Mouse (Mus musculus) heart, adult 18-20 months (tissue): Measurements from ENCODE around the gene Meig1. TPM values are rescaled to one million over a fixed set of nuclear protein-coding genes. Genes with fewer than 3 reads are reported as not detected.
A peak's percentile ranks its signal among the peaks of the same experiment; 100 is the strongest.
"Not testable (repeated sequence)": the region's sequence is repeated elsewhere in the genome, so short reads cannot be mapped to it uniquely, and the experiment has no call there.

Experiments
- DNase-seq, 2 experiments: peaks; one replicate each; pipeline ENCODE4 v3.0.0; 2021 to 2022; ENCODE audit warnings: mixed read lengths in 1 of 2
- long read RNA-seq, 2 experiments: library from polyadenylated mRNA; stranded (forward); transcript quantifications; one replicate each; pipeline ENCODE4 v2.0.0; 2021
- total RNA-seq, 2 experiments: library from RNA; stranded (reverse); gene quantifications; 2 replicates each; pipeline ENCODE4 v1.2.3; 2021

Gene Meig1
- total RNA-seq, result 1 to 10 TPM; 2.3 to 2.5 TPM
- long read RNA-seq, experiment 1, transcript Meig1-203 (3 exons, 603 nt), result major isoform, 5 of 5 reads
- long read RNA-seq, experiment 1, partial matches to known transcripts, result 0 of 5 reads
- long read RNA-seq, experiment 1, other reads (novel, unspliced or antisense), result 0 of 5 reads
- long read RNA-seq, experiment 2, partial matches to known transcripts, result 0 of 2 reads
- long read RNA-seq, experiment 2, other reads (novel, unspliced or antisense), result 0 of 2 reads

DNA sequence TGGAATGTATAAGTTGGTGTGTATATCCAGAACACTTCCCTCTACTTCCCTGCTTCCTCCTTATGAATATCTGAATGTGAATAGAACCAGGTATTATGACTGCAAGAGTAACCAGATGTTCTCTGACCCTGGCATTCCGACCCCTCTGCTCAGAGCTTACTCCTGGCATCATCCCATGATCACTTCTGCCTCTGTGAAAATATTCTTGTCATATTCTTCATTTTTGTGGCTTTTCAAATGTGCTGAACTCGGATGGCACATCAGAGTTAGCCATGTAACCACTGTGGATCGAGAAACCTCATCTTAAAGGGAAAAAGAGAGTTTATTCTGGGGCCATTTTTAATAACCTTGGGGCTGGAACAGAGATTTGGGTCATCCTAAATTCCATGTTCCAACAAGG, at the start of gene Meig1:
Gene Meig1, minus strand, starts transcription at position 101 of the 400 bp plus-strand sequence.
- no peak for DNase-seq

DNA sequence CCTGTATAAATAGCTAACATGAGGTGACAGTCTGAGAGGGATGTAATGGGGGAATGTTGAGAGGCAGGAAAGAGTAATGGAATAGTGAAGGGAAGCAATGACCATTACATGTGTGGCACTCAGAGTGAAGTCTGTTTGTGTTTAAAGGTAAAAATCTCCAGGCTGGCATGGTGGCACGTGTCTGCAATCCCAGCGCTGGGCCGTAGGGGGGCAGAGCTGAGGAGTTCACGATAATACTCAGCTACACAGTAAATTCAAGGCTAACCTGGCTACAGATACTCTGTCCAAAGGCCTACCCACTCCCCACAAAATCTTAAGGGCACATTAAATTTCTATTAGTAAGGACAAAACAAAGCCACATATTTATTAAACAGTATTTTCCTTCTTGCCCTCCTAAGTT, 34.1 kb upstream of the Meig1 start:
- no peak for DNase-seq

DNA sequence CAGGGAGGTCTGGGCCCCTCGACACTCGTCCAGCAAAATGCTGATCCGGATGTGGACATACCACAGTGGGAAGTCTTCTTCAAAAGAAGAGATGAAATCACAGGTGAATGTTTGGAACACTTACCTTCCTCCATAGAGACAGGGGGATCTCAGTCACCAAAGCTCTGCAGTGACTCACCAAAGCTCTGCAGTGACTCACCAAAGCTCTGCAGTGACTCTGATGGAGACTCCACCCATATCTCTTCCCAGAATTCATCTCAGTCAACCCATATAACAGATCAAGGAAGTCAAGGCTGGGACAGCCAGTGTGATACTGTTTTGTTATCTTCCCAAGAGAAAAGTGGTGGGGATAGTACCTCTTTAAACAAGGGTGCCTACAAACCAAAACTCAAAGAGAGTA, 30.6 kb upstream of the Meig1 start:
- no peak for DNase-seq

DNA sequence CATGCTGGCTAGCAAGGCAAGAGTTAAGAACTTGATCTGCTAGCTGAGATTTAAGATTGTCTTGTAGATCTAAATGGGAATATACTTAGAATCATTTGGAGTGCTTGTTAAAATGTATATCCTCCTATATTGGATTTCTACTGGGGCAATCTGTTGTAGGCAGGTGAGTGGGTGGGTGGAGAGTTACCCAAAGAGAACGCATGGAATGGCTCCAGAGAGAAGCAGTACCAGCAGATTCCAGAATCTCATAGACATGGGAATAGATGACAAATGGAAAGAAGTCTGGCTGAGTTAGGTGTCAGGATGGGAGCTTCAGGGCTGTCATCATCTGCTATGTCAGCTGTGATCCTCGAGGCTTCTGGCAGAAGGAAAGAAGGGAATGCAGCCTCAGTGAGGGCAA, 27.0 kb upstream of the Meig1 start:
- DNase-seq, result no peak

DNA sequence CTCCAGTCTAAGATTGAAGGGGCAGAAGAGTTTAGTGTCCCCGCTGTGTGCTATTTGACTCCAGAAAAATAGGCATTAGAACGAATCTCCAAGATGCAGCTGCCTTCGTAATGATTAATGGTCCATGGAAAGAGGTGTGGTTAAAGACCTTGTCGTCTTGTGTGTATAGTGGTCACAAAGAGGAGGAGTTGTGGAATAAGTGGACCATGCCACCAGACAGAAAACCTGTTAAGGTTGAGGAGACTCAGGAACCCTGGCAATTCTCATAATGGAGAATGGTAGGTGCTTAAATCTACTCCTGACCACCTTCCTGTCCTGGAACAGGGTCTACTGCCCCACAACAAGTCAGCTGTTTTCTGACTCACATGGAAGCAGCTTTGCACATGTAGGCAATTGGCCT, 23.5 kb upstream of the Meig1 start:
- DNase-seq, result no peak

DNA sequence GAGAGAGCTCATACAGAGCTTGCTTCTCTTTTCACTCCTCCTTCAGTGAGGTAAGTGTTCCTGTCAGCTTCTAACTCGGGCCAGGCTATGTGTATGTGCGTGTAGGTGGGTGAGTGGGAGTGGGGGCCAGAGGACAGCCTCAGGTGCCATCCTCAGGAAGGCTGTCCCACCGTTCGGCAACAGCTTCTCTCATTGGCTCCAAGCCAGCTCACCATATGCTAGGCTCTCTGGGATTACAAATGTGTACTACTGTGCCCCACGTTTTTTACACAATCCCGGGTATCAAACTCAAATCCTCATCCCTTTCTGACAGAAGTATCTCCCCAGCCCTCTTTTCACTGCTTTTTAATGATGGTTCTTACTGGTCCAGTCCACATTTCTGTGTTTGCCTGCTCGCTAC, 21.8 kb upstream of the Meig1 start:
- DNase-seq, result no peak

DNA sequence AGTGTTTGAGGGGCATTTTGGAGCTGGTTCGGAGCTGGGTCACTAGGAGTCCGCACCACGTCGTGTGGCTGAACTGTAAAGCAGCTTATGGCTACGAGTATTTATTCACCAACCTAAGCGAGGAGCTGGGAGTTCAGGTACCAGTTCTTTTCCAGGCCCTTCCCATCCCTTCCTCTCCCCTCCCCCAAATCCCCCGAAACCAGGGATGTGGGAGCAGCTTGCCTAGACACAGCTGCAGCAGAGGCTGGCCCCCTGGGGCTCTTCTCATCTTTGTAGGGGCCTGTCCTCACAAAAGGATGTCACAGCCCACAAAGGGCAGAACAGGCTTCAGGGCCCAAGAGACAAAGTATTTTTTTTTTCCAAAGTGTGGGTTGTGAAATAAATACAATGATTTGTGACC, 15.5 kb upstream of the Meig1 start:
- DNase-seq, result no peak

DNA sequence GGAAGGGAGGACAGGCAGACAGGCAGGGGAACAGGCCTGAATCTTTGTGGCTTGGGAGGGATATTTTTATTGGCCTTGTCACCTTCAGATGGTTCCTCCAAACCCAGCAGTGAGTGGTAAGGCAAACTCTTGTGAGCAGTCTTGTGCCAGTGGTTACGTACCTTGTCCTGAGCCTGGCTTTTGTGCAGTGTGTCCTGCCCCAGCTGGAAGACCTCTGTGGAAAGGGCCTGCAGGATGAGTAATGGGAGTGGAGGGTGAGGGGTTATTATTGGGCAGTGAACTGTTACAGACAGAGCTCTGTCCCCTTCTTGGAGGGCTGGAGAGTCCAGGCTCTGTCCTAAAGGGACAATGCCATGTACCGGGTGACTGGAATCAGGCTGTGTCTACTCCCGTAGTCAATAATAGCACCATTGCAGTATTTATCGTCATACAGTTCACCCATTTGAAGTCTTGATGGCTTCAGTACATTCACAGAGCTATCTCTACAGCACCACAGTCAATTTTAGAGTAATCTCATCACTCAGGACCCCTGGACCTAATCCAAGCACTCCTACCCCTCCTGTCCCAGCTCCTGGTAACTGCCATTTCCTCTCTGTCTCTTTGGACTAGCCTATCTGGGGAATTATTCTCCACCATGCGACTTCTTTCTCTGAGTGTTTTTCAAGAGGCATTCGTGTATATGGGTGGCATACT, 13.1 kb upstream of the Meig1 start:
- DNase-seq, result no peak

DNA sequence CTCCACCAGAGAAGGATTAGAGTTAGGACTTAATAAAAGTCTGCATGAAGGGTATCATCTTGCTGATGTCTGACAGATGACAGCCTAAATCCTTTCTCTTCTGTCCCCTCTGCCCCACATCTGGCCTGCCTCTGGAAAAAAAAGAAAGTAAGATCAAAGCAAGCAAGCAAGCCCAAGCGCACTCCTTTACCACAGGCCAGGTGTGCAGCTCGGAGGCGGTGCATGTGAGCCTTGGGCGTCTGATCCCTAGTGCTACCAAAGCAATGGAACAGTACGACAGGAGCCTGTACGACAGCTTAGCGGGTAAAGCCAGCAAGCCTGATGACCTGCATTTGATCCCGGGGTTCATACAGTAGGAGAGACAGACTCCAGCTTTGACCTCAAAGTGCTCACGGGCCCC, 8.5 kb upstream of the Meig1 start:
- no peak for DNase-seq

DNA sequence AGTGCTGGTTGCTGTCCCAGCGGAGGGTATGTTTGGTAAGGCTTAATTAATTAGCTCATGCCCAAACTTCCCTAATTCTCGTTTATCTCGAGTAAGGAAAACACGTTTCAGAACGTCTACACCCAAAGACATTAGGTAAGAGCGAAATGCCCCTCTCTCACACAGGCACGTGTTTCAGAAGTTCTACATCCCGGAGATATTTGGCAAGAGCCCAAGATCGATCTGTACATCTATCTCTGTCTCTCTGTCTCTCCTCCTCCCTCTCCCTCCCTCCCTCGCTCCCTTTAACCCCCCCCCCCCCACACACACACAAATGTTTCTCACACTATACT, 2.1 kb upstream of the Meig1 start:
- DNase-seq, result no peak

DNA sequence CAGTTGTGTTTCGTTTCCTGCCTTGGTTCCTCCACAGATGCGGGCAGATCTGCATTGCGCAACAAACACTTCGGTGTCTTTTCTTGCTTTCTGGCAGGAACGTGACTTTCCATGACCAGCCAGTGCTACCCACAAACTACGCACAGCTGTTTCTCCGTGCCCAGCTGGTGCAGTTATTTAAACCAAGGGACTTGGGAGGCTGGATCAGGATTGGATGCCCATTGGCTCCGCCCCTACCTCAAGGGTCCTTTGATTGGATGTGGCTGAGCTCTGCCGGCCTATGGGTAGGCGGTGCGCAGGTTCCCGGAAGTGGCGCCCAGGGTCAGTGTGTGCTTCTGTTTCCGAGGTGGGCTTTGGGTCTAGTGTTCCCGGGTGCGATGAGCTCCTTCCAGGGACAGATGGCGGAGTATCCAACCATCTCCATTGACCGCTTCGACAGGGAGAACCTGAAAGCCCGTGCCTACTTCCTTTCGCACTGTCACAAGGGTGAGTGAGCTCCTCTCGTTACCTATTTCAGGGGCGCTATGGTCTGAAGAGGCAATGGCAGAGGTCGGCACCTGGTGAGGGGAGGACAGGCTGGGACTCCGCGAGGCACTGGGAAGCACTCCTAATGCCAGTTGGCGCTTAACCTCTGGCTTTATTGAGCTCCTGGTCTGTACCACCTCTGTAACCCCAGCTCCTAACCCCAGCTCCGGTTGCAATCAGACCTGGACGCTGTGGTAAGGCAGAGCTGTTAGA, 1.6 kb upstream of the Meig1 start, which contains the start of gene Dclre1c:
Gene Dclre1c, plus strand, starts transcription at position 291 of the 738 bp plus-strand sequence.
- DNase-seq, result peak; percentile 92 to 96

DNA sequence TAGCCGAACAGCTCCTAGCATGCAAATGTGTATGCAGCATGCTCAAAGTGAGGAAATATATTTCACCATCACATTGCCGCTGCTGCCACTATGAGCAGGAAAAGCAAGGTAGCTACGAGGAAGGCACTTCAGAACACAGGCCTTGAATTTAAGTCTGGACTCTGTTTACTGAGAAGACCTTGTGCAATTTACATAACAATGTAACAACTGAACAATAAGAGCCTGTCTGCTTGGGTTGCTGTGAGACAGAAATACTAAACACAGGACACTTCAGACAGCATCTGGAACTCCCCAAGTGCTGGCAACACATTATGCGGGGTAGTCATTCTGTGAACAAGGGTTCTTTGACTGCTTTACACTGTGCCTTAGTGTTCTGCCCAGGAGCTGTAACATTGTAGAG, 2.3 kb downstream of the Meig1 start:
- DNase-seq, result no peak

DNA sequence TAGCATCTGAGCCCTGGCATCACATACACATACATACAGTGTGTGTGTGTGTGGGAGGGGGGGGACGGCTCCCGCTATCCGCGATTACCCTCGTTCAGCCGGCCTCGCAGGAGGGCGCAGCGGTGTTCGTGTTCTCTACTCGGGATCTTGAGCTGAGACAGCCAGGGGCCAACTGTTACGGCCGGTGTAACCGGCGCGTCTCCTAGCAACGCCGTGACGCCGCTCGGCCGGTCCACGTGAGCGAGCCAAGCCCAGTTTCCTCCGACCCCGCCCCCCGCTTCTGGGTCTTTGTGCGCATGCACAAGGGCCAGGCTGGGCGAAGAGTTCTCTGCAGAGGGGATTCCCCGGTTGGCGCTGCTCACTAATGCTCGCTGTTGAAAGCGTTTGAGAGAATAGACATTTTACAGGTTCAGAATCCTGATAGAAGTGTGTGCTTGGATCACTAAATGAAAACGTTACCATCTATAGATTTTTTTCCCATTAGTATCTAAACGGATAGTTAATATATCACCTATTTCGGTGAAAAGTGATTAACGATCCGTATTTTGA, 3.5 kb downstream of the Meig1 start:
- peak; percentile 98 for DNase-seq

DNA sequence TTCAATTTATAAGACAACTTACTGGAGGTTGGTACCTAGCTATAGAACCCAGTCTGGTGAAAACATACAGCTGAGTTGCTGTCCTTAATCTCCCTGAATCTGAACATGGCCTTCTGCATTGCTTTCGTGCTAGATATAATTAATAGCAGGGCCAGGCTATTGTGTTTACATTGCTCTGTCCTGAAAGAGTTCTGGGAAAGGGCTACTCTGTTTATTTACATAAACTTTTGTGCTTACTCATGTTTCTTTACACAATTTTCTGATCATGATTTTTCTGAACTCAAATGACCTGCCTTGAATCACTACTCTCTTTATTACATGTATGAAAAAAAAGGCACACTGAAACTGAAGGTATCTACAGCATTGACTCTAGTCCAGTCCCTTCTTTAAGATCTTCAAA, 6.8 kb downstream of the Meig1 start:
- no peak for DNase-seq

DNA sequence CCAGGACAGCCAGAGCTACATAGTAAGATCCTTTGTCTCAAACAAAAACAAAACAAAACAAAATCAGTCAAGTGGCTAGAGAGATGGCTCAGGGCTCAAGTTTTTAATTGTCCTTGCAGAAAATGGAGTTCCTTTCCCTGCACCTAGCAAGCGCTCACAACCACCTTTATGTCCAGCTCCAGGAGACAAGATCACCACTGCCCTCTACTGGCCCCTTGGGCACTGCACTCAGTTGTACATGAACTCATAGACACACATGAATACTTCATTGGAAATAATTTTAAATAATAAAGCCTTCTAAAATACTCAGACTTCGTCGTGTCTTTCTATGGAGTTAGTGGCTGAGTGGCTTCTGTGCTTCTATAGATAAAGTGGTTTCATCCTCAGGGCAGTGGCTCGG, 8.2 kb downstream of the Meig1 start:
- DNase-seq, result peak; percentile 15 to 63

DNA sequence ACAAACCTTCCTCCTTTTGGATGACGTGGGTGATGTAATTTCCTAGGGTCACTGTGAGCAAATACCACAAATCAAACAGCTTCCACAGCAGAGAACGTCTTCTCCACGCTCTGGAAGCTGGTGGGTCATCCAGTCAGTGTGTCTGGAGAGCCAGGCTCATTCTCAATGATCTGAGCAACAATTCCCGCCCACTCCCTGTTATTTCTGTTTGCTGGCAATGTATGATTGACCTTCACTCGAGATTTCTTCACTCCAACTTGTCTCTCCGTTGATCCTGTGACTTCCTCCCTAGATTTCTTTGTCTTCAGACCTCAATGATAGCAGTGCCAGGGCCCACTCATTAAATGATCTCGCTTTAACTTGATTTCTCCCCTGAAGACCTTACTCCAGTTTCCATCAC, 14.7 kb downstream of the Meig1 start:
- DNase-seq, result no peak

DNA sequence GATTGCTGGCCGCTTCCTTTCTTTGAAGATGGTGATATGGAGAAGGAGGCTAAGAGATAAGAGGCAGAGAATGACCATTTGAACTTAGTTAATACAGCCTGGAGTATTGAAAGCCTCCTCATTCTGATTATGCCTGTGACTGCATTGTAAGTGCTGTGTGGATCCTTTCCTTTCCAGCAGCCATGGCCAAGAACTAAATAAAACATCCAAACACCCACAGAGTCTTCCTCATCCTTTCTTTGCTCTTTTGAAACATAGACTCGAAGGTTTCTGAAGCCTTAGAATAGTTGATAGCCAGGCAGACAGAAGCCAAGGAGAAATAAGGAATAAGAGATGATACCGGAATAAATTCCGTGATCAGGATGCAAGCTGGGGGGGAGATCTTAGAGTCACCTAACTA, 16.5 kb downstream of the Meig1 start:
- DNase-seq, result no peak

DNA sequence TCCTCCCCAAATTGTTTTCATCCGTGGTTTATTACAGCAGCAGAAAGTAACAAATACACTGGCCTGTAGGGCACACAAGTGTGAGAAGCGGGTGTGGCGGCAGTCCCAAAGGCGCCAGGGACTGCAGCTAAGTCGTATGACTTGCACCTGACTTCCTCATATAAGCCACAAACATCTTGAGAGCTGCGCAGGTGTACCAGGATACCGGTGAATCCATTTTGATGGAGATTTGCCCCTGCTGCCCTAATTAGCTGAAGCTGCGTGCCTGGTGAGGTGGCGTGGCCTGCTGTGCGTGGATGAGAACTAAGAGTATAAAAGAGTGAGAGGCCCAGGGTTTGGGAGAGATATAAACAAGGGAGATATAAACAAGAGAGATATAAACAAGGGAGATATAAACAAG, 25.3 kb downstream of the Meig1 start, which contains the start of gene Olah:
Gene Olah, minus strand, starts transcription at position 101 of the 400 bp plus-strand sequence.
- not testable (repeated sequence) for DNase-seq

DNA sequence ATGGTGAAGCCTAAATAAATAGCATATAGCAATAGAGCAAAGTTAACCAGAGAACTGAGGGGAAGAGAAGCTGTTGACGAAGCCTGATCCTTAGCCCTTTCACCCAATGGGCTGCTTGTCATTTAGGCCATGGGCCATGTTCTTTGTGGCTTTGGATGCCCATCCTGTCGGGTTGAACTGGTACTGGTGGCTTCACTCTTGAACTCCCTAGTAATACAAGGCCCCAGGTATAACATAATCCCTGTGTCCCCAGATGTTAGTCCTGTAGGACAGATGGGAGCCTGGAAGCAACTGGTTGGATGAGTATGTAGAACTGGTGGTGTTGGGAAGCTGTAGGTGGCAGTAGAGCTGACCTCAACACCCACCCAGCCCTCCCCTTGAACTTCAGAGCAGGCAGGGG, 30.5 kb downstream of the Meig1 start:
- no peak for DNase-seq

DNA sequence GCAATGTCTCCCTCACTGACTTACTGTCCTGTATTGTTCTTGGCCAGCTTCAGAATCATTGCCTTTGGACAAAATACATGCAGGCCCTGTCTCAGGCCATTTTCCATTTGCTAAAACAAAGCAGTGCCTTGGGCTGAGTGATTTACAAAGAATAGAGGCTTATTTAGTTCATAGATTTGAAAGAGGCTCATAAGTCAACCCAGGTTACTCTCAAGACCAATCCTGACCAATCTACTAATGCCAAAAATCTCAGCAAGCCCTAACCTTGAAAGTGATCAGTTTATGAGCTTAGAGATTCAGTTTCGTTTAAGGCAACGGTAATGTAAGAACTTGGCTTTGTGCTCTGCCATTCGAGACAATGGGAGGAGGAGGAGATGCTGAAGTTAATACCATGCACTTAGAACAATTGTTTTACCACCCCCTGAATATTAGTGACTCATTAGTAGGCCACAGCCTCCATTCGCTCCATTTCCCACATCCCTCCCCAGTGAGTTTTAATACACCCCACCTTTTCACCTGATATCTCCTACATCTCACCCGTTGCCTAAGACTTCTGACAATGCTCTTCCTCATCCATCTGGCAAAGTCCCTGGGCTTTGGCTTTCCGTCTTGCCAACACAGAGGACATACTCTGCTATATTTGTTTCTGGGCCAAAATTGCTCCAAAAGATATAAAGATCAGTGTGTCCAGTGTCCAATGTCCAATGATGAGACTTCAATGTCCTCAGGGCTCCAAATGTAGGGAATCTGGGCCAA, 35.2 kb downstream of the Meig1 start:
- no peak for DNase-seq

DNA sequence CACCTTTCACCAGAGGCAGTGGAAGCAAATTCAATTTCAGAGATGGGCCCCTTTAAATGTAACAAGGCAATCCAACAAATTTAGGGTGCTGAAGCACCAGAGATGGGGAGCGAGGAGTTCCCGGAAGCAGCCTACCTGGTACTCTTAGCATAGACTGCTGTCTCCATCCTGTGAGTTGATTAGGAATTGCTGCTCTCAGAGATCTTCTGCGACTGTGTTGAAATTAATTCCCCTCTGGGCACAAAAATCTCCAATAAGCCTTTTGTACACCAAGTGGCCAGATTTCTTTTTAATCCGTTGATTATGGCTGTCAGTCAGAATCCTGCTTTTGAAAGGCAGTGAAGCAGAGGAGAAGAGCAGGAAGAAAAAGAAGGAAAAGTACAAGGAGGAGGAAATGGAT, 57.3 kb downstream of the Meig1 start:
- no peak for DNase-seq

DNA sequence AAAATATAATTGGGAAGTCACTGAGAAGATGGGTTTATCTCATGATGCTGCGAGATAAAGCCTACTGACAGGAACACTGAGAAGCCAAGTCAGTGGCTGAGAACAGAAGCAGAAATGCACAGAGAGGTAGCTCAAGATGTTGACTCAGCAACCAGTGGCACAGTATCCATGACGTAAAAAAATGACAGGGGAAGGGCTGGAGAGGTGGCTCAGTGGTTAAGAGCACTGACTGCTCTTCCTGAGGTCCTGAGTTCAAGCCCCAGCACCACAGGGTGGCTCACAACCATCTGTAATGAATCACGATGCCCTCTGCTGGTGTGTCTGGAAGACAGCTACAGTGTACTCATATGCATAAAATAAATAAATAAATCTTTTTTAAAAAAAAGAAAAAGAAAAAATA, 61.4 kb downstream of the Meig1 start:
- no peak for DNase-seq
